Comparison of ENCODE assay signal across 25 mouse cellular contexts in genomic region chr16:21999941-22000690, GRCm38 (mm10). TPM values are rescaled to one million over a fixed set of nuclear protein-coding genes. Genes with fewer than 3 reads are reported as not detected.
DNase-seq lines count a peak whose midpoint lies in the region; ATAC-seq and TF ChIP-seq lines count a peak whose summit lies in the region.
"Had no signal": no experiment of that assay in that cellular context is flagged by ENCODE, and none has a peak within 500 bp of the region (broad histone marks: within the 10 kb centered on the region; RNA-seq: fewer than 3 reads in every experiment).

No protein-coding gene starts in this region.

- peak; percentile 19 to 41 for DNase-seq in adrenal gland, postnatal 36 days
- DNase-seq in adrenal gland, postnatal 10 days = no peak
- peak; percentile 32 for DNase-seq in lung, embryonic 14.5 days
- no peak for DNase-seq in lung, adult 2 months
- no peak for DNase-seq in hindbrain, embryonic 14.5 days (ENCODE audit: low spot score)
- DNase-seq in B cell, adult 2 months = no peak
- DNase-seq: cerebellum, adult 2 months; cerebellum, postnatal 25 days; gastrocnemius, postnatal 10 days; heart, postnatal 10 days; kidney, postnatal 25 days; right cerebral cortex, postnatal 4 days had no signal

- no peak for TF ChIP-seq CTCF in lung, embryonic 14.5 days (IDR thresholded peaks at IDR 0.05; ENCODE audit: low read depth)
- TF ChIP-seq CTCF in lung, adult 2 months (IDR thresholded peaks at IDR 0.05; ENCODE audit: insufficient read depth, low read length) = no peak

- ATAC-seq in lung, embryonic 14.5 days (ENCODE audit: insufficient read depth) = 0 out of 2 replicates have a peak, but pooled peaks have one; percentile 57
- ATAC-seq in stomach, embryonic 14.5 days (ENCODE audit: insufficient number of reproducible peaks, insufficient read depth, low FRiP score, low read depth) = no peak
- no peak for ATAC-seq in hindbrain, embryonic 14.5 days (ENCODE audit: low FRiP score)
- ATAC-seq: forebrain, embryonic 15.5 days; hindbrain, postnatal 0 days; intestine, embryonic 16.5 days; midbrain, embryonic 16.5 days had no signal

- H3K27me3 ChIP-seq in lung, embryonic 14.5 days (ENCODE audit: insufficient read depth, low read length) = no peaks in the 10 kb centered on the region
- no peaks in the 10 kb centered on the region for H3K27me3 ChIP-seq in stomach, embryonic 14.5 days (ENCODE audit: control insufficient read depth, insufficient read depth, low read length)
- H3K27me3 ChIP-seq in hindbrain, embryonic 14.5 days (ENCODE audit: control insufficient read depth, insufficient read depth, low read length) = no peaks in the 10 kb centered on the region
- H3K27me3 ChIP-seq: forebrain, embryonic 15.5 days; heart, embryonic 12.5 days had no signal

- H3K9me3 ChIP-seq in lung, embryonic 14.5 days (ENCODE audit: low read depth, low read length) = no peaks in the 10 kb centered on the region
- no peaks in the 10 kb centered on the region for H3K9me3 ChIP-seq in stomach, embryonic 14.5 days (ENCODE audit: control insufficient read depth, low read depth, low read length)
- H3K9me3 ChIP-seq in hindbrain, embryonic 14.5 days (ENCODE audit: control insufficient read depth, low read length) = no peaks in the 10 kb centered on the region
- H3K9me3 ChIP-seq: embryonic facial prominence, embryonic 13.5 days; forebrain, embryonic 15.5 days; heart, embryonic 12.5 days; hindbrain, embryonic 10.5 days; midbrain, embryonic 10.5 days had no signal

- WGBS in lung, embryonic 14.5 days = 72% methylated on average over 4 of the region's 4 CpGs
- 71% methylated on average over 4 of the region's 4 CpGs for WGBS in lung, adult 2 months
- WGBS in stomach, embryonic 14.5 days = 73% methylated on average over 4 of the region's 4 CpGs
- WGBS in hindbrain, embryonic 14.5 days = 92% methylated on average over 4 of the region's 4 CpGs

- no peak overlapping the region for H3K4me3 ChIP-seq in lung, embryonic 14.5 days (ENCODE audit: low read depth, low read length)
- no peak overlapping the region for H3K4me3 ChIP-seq in lung, adult 2 months (replicated peaks; ENCODE audit: extremely low read depth, low read depth, low read length)
- no peak overlapping the region for H3K4me3 ChIP-seq in stomach, embryonic 14.5 days (ENCODE audit: low read depth, low read length)
- H3K4me3 ChIP-seq in hindbrain, embryonic 14.5 days (replicated peaks; ENCODE audit: low read length) = no peak overlapping the region
- H3K4me3 ChIP-seq: embryonic facial prominence, embryonic 13.5 days; forebrain, embryonic 15.5 days; heart, embryonic 12.5 days; hindbrain, embryonic 10.5 days; layer of hippocampus, adult 2 months; midbrain, embryonic 10.5 days; myocyte had no signal

- H3K9ac ChIP-seq in lung, embryonic 14.5 days = no peak overlapping the region
- no peak overlapping the region for H3K9ac ChIP-seq in stomach, embryonic 14.5 days (replicated peaks; ENCODE audit: low read depth, low read length)
- H3K9ac ChIP-seq in hindbrain, embryonic 14.5 days = no peak overlapping the region
- H3K9ac ChIP-seq: embryonic facial prominence, embryonic 13.5 days; forebrain, embryonic 15.5 days; heart, embryonic 12.5 days had no signal

- peaks cover 6% of the 10 kb centered on the region; the same call in 1 of the 2 replicates for H3K4me1 ChIP-seq in lung, embryonic 14.5 days (ENCODE audit: insufficient read depth)
- H3K4me1 ChIP-seq in lung, adult 2 months (ENCODE audit: control insufficient read depth, insufficient read depth, low read length) = peaks cover 5% of the 10 kb centered on the region
- H3K4me1 ChIP-seq in stomach, embryonic 14.5 days (ENCODE audit: control insufficient read depth, insufficient read depth, low read length) = peaks cover 6% of the 10 kb centered on the region; the same call in 1 of the 2 replicates
- no peaks in the 10 kb centered on the region; the same call in 1 of the 2 replicates for H3K4me1 ChIP-seq in hindbrain, embryonic 14.5 days (replicated peaks; ENCODE audit: control insufficient read depth, insufficient read depth, low read length)

- no peaks in the 10 kb centered on the region for H3K36me3 ChIP-seq in lung, embryonic 14.5 days (ENCODE audit: insufficient read depth)
- H3K36me3 ChIP-seq in stomach, embryonic 14.5 days (ENCODE audit: control insufficient read depth, insufficient read depth, low read length) = no peaks in the 10 kb centered on the region
- H3K36me3 ChIP-seq in hindbrain, embryonic 14.5 days (replicated peaks; ENCODE audit: control insufficient read depth, insufficient read depth) = no peaks in the 10 kb centered on the region
- H3K36me3 ChIP-seq: embryonic facial prominence, embryonic 13.5 days; forebrain, embryonic 15.5 days; heart, embryonic 12.5 days; hindbrain, embryonic 10.5 days; midbrain, embryonic 10.5 days had no signal

- no peak for TF ChIP-seq POLR2A in lung, adult 2 months (IDR thresholded peaks at IDR 0.05; ENCODE audit: borderline replicate concordance, extremely low read depth, low read depth, low read length)

- no peak overlapping the region for H3K4me2 ChIP-seq in lung, embryonic 14.5 days
- no peak overlapping the region for H3K4me2 ChIP-seq in stomach, embryonic 14.5 days (replicated peaks; ENCODE audit: low read depth, low read length)
- H3K4me2 ChIP-seq in hindbrain, embryonic 14.5 days (replicated peaks) = no peak overlapping the region
- H3K4me2 ChIP-seq: embryonic facial prominence, embryonic 13.5 days; forebrain, embryonic 15.5 days; heart, embryonic 12.5 days had no signal

- peak overlapping the region; percentile 46; the same call in 1 of the 2 replicates for H3K27ac ChIP-seq in lung, embryonic 14.5 days (ENCODE audit: low read depth)
- H3K27ac ChIP-seq in stomach, embryonic 14.5 days (ENCODE audit: low read length) = peak overlapping the region; percentile 3; the same call in 1 of the 2 replicates
- H3K27ac ChIP-seq in hindbrain, embryonic 14.5 days = no peak overlapping the region
- H3K27ac ChIP-seq: embryonic facial prominence, embryonic 13.5 days; forebrain, embryonic 15.5 days; hindbrain, embryonic 10.5 days; hindbrain, postnatal 0 days; layer of hippocampus, adult 2 months; midbrain, embryonic 10.5 days had no signal

RNA-seq across cellular contexts. Expression of gene Liph, which starts 4.7 kb away (rescaled TPM):
- under 1 TPM in 1 of 2 experiments, not detected in 1; 0.23 TPM for total RNA-seq in adrenal gland, postnatal 36 days (2021)
- 1 to 10 TPM in 1 of 2 experiments, under 1 TPM in 1; 0.91 to 1.3 TPM for total RNA-seq in adrenal gland, postnatal 10 days (2021)
- polyA plus RNA-seq in lung, embryonic 14.5 days (2014; fragmentation: Nextera tagmentation; extraction: Ambion mirVana) = 0.08 and 0.47 TPM in 2 replicates
- polyA plus RNA-seq in lung, adult 2 months (2012; rRNA removed) = 16.5 and 23.6 TPM in 2 replicates
- polyA plus RNA-seq in stomach, embryonic 14.5 days (2014; fragmentation: Nextera tagmentation; extraction: Ambion mirVana) = 4.6 and 6.1 TPM in 2 replicates
- polyA plus RNA-seq in hindbrain, embryonic 14.5 days (2014; fragmentation: Nextera tagmentation; extraction: Ambion mirVana) = 0.29 and 0.68 TPM in 2 replicates
- total RNA-seq: granulocyte monocyte progenitor cell, adult 5-6 weeks; MEL had no signal

RNA-seq across cellular contexts. Expression of gene Senp2, which starts 9.2 kb away (rescaled TPM):
- total RNA-seq in adrenal gland, postnatal 36 days (2021) = 10 to 100 TPM; 43.1 to 53.5 TPM
- total RNA-seq in adrenal gland, postnatal 10 days (2021) = 10 to 100 TPM; 34.9 to 39.6 TPM
- 52.7 and 53.1 TPM in 2 replicates for polyA plus RNA-seq in lung, embryonic 14.5 days (2014; fragmentation: Nextera tagmentation; extraction: Ambion mirVana)
- 8.1 and 13.7 TPM in 2 replicates for polyA plus RNA-seq in lung, adult 2 months (2012; rRNA removed)
- 53.7 and 56.1 TPM in 2 replicates for polyA plus RNA-seq in stomach, embryonic 14.5 days (2014; fragmentation: Nextera tagmentation; extraction: Ambion mirVana)
- 52.2 and 54.2 TPM in 2 replicates for polyA plus RNA-seq in hindbrain, embryonic 14.5 days (2014; fragmentation: Nextera tagmentation; extraction: Ambion mirVana)

RNA-seq across cellular contexts. Expression of gene Tmem41a, which starts 52.8 kb away (rescaled TPM):
- 10 to 100 TPM; 17.3 to 19.9 TPM for total RNA-seq in adrenal gland, postnatal 36 days (2021)
- total RNA-seq in adrenal gland, postnatal 10 days (2021) = 10 to 100 TPM; 15.6 to 15.9 TPM
- polyA plus RNA-seq in lung, embryonic 14.5 days (2014; fragmentation: Nextera tagmentation; extraction: Ambion mirVana) = 27.9 and 30.5 TPM in 2 replicates
- 15.3 and 19.1 TPM in 2 replicates for polyA plus RNA-seq in lung, adult 2 months (2012; rRNA removed)
- 31.1 and 36.2 TPM in 2 replicates for polyA plus RNA-seq in stomach, embryonic 14.5 days (2014; fragmentation: Nextera tagmentation; extraction: Ambion mirVana)
- 50.5 and 52.1 TPM in 2 replicates for polyA plus RNA-seq in hindbrain, embryonic 14.5 days (2014; fragmentation: Nextera tagmentation; extraction: Ambion mirVana)

Comparison
In these comparisons a context has a peak if more than half of its experiments do, and no peak if none do; other contexts are left out.
1. DNase-seq: peak in adrenal gland, postnatal 36 days (2 of 2) and lung, embryonic 14.5 days (single experiment); none in adrenal gland, postnatal 10 days (single experiment), lung, adult 2 months (single experiment), hindbrain, embryonic 14.5 days (single experiment) and B cell, adult 2 months (0 of 2).